Mouse (Mus musculus): ENCODE results near the gene Ccdc170. TPM values are rescaled to one million over a fixed set of nuclear protein-coding genes. Genes with fewer than 3 reads are reported as not detected.

Ccdc170 gene
- polyA plus RNA-seq, 1 experiment from 2014 or later, result not detected

- Histone ChIP-seq H3K9ac (ENCODE audit: low read length) (no peak overlapping the region), H3K27ac (replicated peaks in 1 of 2; ENCODE audit: control insufficient read depth in 1 of 2, insufficient read depth in 1 of 2, low read depth in 2 of 2, low read length in 2 of 2) (no peak overlapping the region), H3K4me2 (ENCODE audit: low read length) (no peak overlapping the region), H3K4me1 (ENCODE audit: control insufficient read depth in 2 of 2, insufficient read depth in 2 of 2, low read length in 2 of 2) (no peaks in the 10 kb centered on the region), H3K4me3 (ENCODE audit: control insufficient read depth in 1 of 2, insufficient read depth in 1 of 2, low read depth in 1 of 2, low read length in 2 of 2) (no peak overlapping the region), H3K27me3 (ENCODE audit: control insufficient read depth, insufficient read depth, low read length) (no peaks in the 10 kb centered on the region), H3K9me3 (ENCODE audit: control insufficient read depth, low read length) (no peaks in the 10 kb centered on the region), H3K36me3 (ENCODE audit: control insufficient read depth, insufficient read depth, low read length) (no peaks in the 10 kb centered on the region)
- no peak for ATAC-seq (ENCODE audit: insufficient number of reproducible peaks, insufficient read depth, low FRiP score, low read depth)
- 75% methylated on average over 6 of the region's 6 CpGs for WGBS
These were observed 104.4 kb downstream of the Ccdc170 start for GRCm38 (mm10) chr10:4586691-4587090.

GRCm38 (mm10) chr10:4589576-4589975 is 107.3 kb downstream of the Ccdc170 start:
- no peak overlapping the region for H3K27ac ChIP-seq (replicated peaks in 1 of 2; ENCODE audit: control insufficient read depth in 1 of 2, insufficient read depth in 1 of 2, low read depth in 2 of 2, low read length in 2 of 2)
- H3K4me1 ChIP-seq (ENCODE audit: control insufficient read depth in 2 of 2, insufficient read depth in 2 of 2, low read length in 2 of 2), result no peaks in the 10 kb centered on the region
- H3K36me3 ChIP-seq (ENCODE audit: control insufficient read depth, insufficient read depth, low read length), result no peaks in the 10 kb centered on the region
- no peak for ATAC-seq (ENCODE audit: insufficient number of reproducible peaks, insufficient read depth, low FRiP score, low read depth)
- 75% methylated on average over 4 of the region's 4 CpGs for WGBS
- H3K9ac ChIP-seq (ENCODE audit: low read length), result no peak overlapping the region
- no peak overlapping the region for H3K4me3 ChIP-seq (ENCODE audit: control insufficient read depth in 1 of 2, insufficient read depth in 1 of 2, low read depth in 1 of 2, low read length in 2 of 2)
- H3K27me3 ChIP-seq (ENCODE audit: control insufficient read depth, insufficient read depth, low read length), result no peaks in the 10 kb centered on the region
- H3K9me3 ChIP-seq (ENCODE audit: control insufficient read depth, low read length), result no peaks in the 10 kb centered on the region
- H3K4me2 ChIP-seq (ENCODE audit: low read length), result no peak overlapping the region

GRCm38 (mm10) chr10:4590956-4591355 is 108.7 kb downstream of the Ccdc170 start:
- Histone ChIP-seq H3K4me2 (ENCODE audit: low read length) (no peak overlapping the region), H3K9me3 (ENCODE audit: control insufficient read depth, low read length) (no peaks in the 10 kb centered on the region), H3K4me3 (ENCODE audit: control insufficient read depth in 1 of 2, insufficient read depth in 1 of 2, low read depth in 1 of 2, low read length in 2 of 2) (no peak overlapping the region), H3K27me3 (ENCODE audit: control insufficient read depth, insufficient read depth, low read length) (no peaks in the 10 kb centered on the region), H3K9ac (ENCODE audit: low read length) (no peak overlapping the region), H3K27ac (replicated peaks in 1 of 2; ENCODE audit: control insufficient read depth in 1 of 2, insufficient read depth in 1 of 2, low read depth in 2 of 2, low read length in 2 of 2) (no peak overlapping the region), H3K36me3 (ENCODE audit: control insufficient read depth, insufficient read depth, low read length) (no peaks in the 10 kb centered on the region), H3K4me1 (ENCODE audit: control insufficient read depth in 2 of 2, insufficient read depth in 2 of 2, low read length in 2 of 2) (no peaks in the 10 kb centered on the region)
- ATAC-seq (ENCODE audit: insufficient number of reproducible peaks, insufficient read depth, low FRiP score, low read depth), result no peak
- 75% methylated on average over 8 of the region's 8 CpGs for WGBS

GRCm38 (mm10) chr10:4593828-4594227 is 111.5 kb downstream of the Ccdc170 start:
- 61% methylated on average over 4 of the region's 4 CpGs for WGBS
- Histone ChIP-seq H3K4me1 (ENCODE audit: control insufficient read depth in 2 of 2, insufficient read depth in 2 of 2, low read length in 2 of 2) (no peaks in the 10 kb centered on the region), H3K4me3 (ENCODE audit: control insufficient read depth in 1 of 2, insufficient read depth in 1 of 2, low read depth in 1 of 2, low read length in 2 of 2) (no peak overlapping the region), H3K9me3 (ENCODE audit: control insufficient read depth, low read length) (no peaks in the 10 kb centered on the region), H3K9ac (ENCODE audit: low read length) (no peak overlapping the region), H3K36me3 (ENCODE audit: control insufficient read depth, insufficient read depth, low read length) (no peaks in the 10 kb centered on the region), H3K27ac (replicated peaks in 1 of 2; ENCODE audit: control insufficient read depth in 1 of 2, insufficient read depth in 1 of 2, low read depth in 2 of 2, low read length in 2 of 2) (no peak overlapping the region), H3K27me3 (ENCODE audit: control insufficient read depth, insufficient read depth, low read length) (no peaks in the 10 kb centered on the region), H3K4me2 (ENCODE audit: low read length) (no peak overlapping the region)
- no peak for ATAC-seq (ENCODE audit: insufficient number of reproducible peaks, insufficient read depth, low FRiP score, low read depth)

DNA sequence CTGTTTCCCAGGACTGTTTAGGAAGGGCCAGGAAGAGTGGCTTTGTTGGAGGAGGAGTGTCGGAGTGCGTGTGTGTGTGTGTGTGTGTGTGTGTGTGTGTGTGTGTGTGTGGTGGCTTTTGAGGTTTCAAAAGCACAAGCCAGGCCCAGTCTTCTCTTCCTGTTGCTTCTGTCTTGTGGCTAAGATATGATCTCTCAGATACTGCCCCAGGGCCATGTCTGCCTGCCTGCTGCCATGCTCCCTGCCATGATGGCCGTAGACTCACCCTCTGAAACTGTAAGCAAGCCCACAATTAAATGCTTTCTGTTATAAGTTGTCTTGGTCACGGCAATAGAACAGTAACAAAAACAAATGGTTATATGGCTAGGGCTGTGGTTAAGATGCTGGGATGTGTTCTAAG is 114.9 kb downstream of the Ccdc170 start:
- 84% methylated on average over 4 of the region's 4 CpGs for WGBS
- H3K9me3 ChIP-seq (ENCODE audit: control insufficient read depth, low read length), result no peaks in the 10 kb centered on the region

DNA sequence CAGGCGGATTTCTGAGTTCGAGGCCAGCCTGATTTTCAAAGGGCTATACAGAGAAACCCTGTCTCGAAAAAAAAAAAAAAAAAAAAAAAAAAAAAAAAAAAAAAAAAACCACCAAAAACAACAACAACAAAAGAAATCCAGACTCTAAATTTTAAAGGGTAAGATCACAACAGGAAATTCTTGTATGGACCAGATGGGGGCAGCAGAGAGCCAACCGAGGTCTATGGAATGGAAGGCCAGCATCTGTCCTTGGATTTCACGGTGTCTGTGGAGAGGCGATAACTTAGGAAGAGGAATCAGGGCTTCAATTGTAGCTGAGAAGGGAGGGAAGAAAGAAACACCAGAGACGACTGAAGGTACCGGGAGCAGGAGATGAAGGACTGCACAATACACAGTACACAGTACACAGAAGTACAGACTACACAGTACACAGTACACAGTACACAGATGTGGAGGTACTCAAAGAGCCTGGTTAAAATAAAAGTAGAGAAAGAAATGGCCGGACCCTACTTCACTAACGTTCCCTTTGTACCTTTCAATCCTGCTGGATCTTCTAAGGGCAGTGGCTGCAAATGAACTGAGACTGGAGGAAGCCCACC is 116.0 kb downstream of the Ccdc170 start:
- H3K9me3 ChIP-seq (ENCODE audit: control insufficient read depth, low read length), result no peaks in the 10 kb centered on the region
- H3K36me3 ChIP-seq (ENCODE audit: control insufficient read depth, insufficient read depth, low read length), result no peaks in the 10 kb centered on the region
- no peaks in the 10 kb centered on the region for H3K27me3 ChIP-seq (ENCODE audit: control insufficient read depth, insufficient read depth, low read length)
- H3K27ac ChIP-seq (replicated peaks in 1 of 2; ENCODE audit: control insufficient read depth in 1 of 2, insufficient read depth in 1 of 2, low read depth in 2 of 2, low read length in 2 of 2), result no peak overlapping the region
- no peak overlapping the region for H3K9ac ChIP-seq (ENCODE audit: low read length)
- no peak for ATAC-seq (ENCODE audit: insufficient number of reproducible peaks, insufficient read depth, low FRiP score, low read depth)
- H3K4me3 ChIP-seq (ENCODE audit: control insufficient read depth in 1 of 2, insufficient read depth in 1 of 2, low read depth in 1 of 2, low read length in 2 of 2), result no peak overlapping the region
- 56% methylated on average over 10 of the region's 10 CpGs for WGBS
- H3K4me1 ChIP-seq (ENCODE audit: control insufficient read depth in 2 of 2, insufficient read depth in 2 of 2, low read length in 2 of 2), result no peaks in the 10 kb centered on the region
- H3K4me2 ChIP-seq (ENCODE audit: low read length), result no peak overlapping the region

More for the DNA sequence above, 114.9 kb downstream of the Ccdc170 start:
- H3K27me3 ChIP-seq (ENCODE audit: control insufficient read depth, insufficient read depth, low read length), result no peaks in the 10 kb centered on the region
- no peaks in the 10 kb centered on the region for H3K36me3 ChIP-seq (ENCODE audit: control insufficient read depth, insufficient read depth, low read length)
- no peaks in the 10 kb centered on the region for H3K4me1 ChIP-seq (ENCODE audit: control insufficient read depth in 2 of 2, insufficient read depth in 2 of 2, low read length in 2 of 2)
- no peak overlapping the region for H3K4me3 ChIP-seq (ENCODE audit: control insufficient read depth in 1 of 2, insufficient read depth in 1 of 2, low read depth in 1 of 2, low read length in 2 of 2)
- no peak overlapping the region for H3K27ac ChIP-seq (replicated peaks in 1 of 2; ENCODE audit: control insufficient read depth in 1 of 2, insufficient read depth in 1 of 2, low read depth in 2 of 2, low read length in 2 of 2)
- no peak overlapping the region for H3K9ac ChIP-seq (ENCODE audit: low read length)
- ATAC-seq (ENCODE audit: insufficient number of reproducible peaks, insufficient read depth, low FRiP score, low read depth), result no peak
- no peak overlapping the region for H3K4me2 ChIP-seq (ENCODE audit: low read length)

GRCm38 (mm10) chr10:4598916-4599315 is 116.6 kb downstream of the Ccdc170 start:
- no peak overlapping the region for H3K4me2 ChIP-seq (ENCODE audit: low read length)
- H3K9me3 ChIP-seq (ENCODE audit: control insufficient read depth, low read length), result no peaks in the 10 kb centered on the region
- ATAC-seq (ENCODE audit: insufficient number of reproducible peaks, insufficient read depth, low FRiP score, low read depth), result no peak
- H3K27ac ChIP-seq (replicated peaks in 1 of 2; ENCODE audit: control insufficient read depth in 1 of 2, insufficient read depth in 1 of 2, low read depth in 2 of 2, low read length in 2 of 2), result no peak overlapping the region
- H3K4me3 ChIP-seq (ENCODE audit: control insufficient read depth in 1 of 2, insufficient read depth in 1 of 2, low read depth in 1 of 2, low read length in 2 of 2), result no peak overlapping the region
- no peak overlapping the region for H3K9ac ChIP-seq (ENCODE audit: low read length)
- 81% methylated on average over 12 of the region's 12 CpGs for WGBS
- H3K4me1 ChIP-seq (ENCODE audit: control insufficient read depth in 2 of 2, insufficient read depth in 2 of 2, low read length in 2 of 2), result no peaks in the 10 kb centered on the region
- H3K36me3 ChIP-seq (ENCODE audit: control insufficient read depth, insufficient read depth, low read length), result no peaks in the 10 kb centered on the region
- H3K27me3 ChIP-seq (ENCODE audit: control insufficient read depth, insufficient read depth, low read length), result no peaks in the 10 kb centered on the region

GRCm38 (mm10) chr10:4599591-4599990 is 117.3 kb downstream of the Ccdc170 start:
- Histone ChIP-seq H3K27ac (replicated peaks in 1 of 2; ENCODE audit: control insufficient read depth in 1 of 2, insufficient read depth in 1 of 2, low read depth in 2 of 2, low read length in 2 of 2) (no peak overlapping the region), H3K4me1 (ENCODE audit: control insufficient read depth in 2 of 2, insufficient read depth in 2 of 2, low read length in 2 of 2) (no peaks in the 10 kb centered on the region), H3K9ac (ENCODE audit: low read length) (no peak overlapping the region), H3K36me3 (ENCODE audit: control insufficient read depth, insufficient read depth, low read length) (no peaks in the 10 kb centered on the region), H3K4me2 (ENCODE audit: low read length) (no peak overlapping the region), H3K4me3 (ENCODE audit: control insufficient read depth in 1 of 2, insufficient read depth in 1 of 2, low read depth in 1 of 2, low read length in 2 of 2) (no peak overlapping the region), H3K27me3 (ENCODE audit: control insufficient read depth, insufficient read depth, low read length) (no peaks in the 10 kb centered on the region), H3K9me3 (ENCODE audit: control insufficient read depth, low read length) (no peaks in the 10 kb centered on the region)
- WGBS, result 78% methylated on average over 4 of the region's 4 CpGs
- ATAC-seq (ENCODE audit: insufficient number of reproducible peaks, insufficient read depth, low FRiP score, low read depth), result no peak

All from heart, embryonic 14.5 days (tissue).